Mouse (Mus musculus) lung, postnatal 25 days (tissue): ENCODE data around the gene A730061H03Rik.

Source experiments
- DNase-seq: peaks from one replicate; pipeline ENCODE4 v3.0.0; 2022; ENCODE audit warnings: low spot score

The A730061H03Rik gene

GRCm38 (mm10) chr14:55560202-55561073 is at the start of gene A730061H03Rik:
Gene A730061H03Rik (minus strand): TSS chr14:55560406.
- peak; percentile 99 for DNase-seq

- no peak for DNase-seq
Measured at GRCm38 (mm10) chr14:55608339-55608738, 48.1 kb upstream of the A730061H03Rik start.

DNA sequence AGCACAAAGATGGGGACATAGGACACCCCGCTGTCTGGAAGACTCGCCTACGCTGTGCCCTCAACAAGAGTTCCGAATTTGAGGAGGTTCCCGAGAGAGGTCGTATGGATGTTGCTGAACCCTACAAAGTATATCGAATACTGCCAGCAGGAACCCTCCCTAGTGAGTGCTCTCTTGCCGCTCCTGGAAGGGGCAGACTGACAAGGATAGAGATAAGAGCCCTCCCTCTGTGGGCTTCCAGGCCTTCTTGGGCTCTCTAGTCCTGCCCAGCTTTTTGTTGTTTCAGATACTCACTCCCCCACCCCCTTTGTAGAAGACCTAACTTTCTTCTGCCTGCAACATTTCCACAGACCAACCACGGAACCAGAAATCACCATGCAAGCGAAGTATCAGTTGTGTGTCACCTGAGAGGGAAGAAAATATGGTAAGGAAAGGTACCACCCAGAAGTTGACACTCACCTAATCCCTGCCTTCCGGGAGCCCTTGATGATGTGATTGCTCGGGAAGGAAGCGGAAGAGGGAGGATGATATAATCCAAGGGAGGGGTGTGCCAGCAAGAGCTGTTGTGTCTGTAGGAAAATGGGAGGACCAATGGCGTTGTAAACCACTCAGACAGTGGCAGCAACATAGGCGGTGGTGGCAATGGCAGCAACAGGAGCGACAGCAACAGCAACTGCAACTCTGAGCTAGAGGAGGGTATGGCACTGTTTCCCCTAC is 45.7 kb upstream of the A730061H03Rik start:
- DNase-seq = no peak

DNA sequence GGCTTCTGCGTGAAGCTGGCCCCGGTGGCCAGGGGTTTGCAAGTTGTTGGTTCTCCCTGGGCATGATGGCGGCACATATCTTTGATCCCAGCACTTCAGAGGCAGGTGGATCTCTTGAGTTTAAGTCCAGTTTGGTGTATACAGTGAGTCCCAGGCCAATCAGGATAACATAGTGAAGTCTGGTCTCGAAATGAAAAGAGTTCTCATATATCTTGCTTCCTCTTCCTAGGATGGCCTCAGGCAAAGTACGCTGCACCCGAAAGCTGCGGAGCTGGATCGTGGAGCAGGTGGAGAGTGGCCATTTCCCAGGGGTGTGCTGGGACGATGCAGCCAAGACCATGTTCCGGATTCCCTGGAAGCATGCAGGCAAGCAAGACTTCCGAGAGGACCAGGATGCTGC is 44.6 kb upstream of the A730061H03Rik start:
- DNase-seq = no peak

DNA sequence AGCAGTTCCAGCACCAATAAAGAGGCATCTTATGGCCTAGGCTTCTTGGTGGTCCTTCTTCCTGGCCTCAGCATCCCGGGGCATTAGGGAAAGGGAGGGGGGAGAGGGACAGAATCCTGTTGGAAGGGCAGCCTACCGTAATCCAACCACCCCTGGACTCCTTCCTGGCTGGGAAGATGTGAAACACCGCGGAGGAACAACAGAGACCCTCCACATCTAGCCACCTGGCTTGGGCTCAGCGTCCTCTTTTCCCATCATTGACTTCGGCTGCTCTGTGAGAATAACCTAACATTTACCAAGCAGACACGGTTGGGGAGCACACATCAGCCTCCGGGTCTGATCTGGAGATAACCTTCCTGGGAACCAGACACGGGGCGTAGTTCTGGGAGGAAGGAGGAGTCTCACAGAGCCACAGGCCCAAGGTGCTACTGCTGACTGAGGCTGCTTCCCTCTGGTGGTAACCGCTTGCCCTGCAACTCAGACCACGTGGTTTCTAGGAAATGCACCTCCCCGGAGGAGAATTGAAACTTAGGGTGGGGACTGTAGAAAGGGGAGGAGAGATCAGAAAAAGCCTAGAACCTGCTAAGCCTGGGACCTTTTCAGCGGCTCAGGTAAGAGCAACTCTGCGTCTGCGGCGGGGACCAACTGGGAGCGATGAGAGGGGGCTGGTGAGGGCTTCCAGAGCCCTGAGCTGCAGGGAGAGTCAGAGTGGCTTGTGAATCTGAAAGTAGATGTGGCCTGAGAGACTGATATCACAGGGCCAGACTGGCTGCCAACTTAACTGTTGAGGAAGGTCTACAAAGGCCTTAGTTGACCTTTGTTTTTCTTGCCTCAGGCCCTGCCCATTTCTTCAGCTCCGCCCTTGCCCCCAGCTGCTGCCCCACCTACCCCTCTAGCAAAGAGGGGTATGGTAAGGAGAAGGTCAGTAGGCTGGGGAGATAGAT is 43.7 kb upstream of the A730061H03Rik start:
- peak; percentile 97 for DNase-seq

GRCm38 (mm10) chr14:55603271-55603632 is 43.0 kb upstream of the A730061H03Rik start, which contains the start of gene Irf9:
Gene Irf9 (plus strand): TSS chr14:55603571.
- DNase-seq = no peak

DNA sequence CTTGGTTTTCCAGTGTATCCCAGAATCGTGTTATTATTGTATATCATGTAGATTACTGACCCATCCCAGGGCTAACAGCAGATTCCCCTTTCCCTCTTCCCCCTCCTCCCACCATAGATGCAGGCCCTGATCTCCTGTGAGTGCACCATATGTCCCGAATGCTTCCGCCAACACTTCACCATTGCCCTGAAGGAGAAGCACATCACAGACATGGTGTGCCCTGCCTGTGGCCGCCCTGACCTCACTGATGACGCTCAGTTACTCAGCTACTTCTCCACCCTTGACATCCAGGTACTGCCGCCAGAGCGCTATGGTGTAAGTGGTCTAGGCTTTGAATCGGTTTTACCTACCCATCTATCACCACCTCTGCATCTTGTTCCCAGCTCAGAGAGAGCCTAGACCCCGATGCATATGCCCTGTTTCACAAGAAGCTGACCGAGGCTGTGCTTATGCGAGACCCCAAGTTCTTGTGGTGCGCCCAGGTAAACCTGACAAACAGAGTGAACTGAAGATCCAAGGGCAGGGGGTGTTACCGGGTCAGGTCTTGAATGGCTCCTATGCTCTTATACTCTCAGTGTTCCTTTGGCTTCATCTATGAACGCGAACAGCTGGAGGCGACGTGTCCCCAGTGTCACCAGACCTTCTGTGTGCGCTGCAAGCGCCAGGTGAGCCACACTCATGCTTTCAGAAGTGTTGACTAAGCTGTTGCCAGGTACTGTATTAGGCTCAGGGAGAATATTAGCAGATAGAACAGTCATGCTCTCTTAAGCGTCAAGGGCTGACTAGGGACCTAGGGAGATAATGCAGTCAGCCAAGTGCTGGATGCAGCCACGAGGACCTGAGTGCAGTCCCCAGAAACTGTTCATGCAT is 38.5 kb upstream of the A730061H03Rik start:
- no peak for DNase-seq

GRCm38 (mm10) chr14:55596036-55596690 is 36.0 kb upstream of the A730061H03Rik start:
- DNase-seq = no peak

- DNase-seq = no peak
Measured at GRCm38 (mm10) chr14:55592226-55592625, 32.0 kb upstream of the A730061H03Rik start.

- peak; percentile 99 for DNase-seq
Measured at GRCm38 (mm10) chr14:55591331-55591891, 31.2 kb upstream of the A730061H03Rik start, which contains the start of gene Rnf31. Gene Rnf31 (plus strand): TSS chr14:55591708.

- DNase-seq = peak; percentile 98
Measured at GRCm38 (mm10) chr14:55590748-55591330, 30.6 kb upstream of the A730061H03Rik start, which contains the start of gene Psme2. Gene Psme2 (minus strand): TSS chr14:55591113.

GRCm38 (mm10) chr14:55589771-55590448 is 29.7 kb upstream of the A730061H03Rik start:
- DNase-seq = no peak

DNA sequence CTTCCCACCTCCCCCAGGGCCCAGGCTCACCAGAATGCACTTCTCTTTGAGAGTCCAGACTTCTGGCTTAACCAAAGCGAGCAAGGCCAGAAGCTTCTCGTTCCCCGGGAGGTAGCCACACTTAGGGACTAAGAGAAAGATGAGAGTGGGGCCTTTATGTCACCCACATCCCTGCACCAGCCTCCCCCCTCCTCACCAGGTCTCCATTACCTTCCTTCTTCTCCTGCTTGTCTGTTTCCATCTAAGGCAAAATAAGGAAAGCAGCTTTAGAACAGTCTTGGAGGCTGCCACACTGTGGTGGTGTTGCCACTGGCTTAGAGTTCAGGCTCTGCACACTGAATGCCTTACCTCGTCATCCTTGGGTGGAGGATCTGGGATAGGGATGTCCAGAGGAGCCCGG is 29.1 kb upstream of the A730061H03Rik start:
- no peak for DNase-seq

GRCm38 (mm10) chr14:55586149-55586548 is 25.9 kb upstream of the A730061H03Rik start:
- no peak for DNase-seq

GRCm38 (mm10) chr14:55585566-55585960 is 25.4 kb upstream of the A730061H03Rik start:
- no peak for DNase-seq

GRCm38 (mm10) chr14:55584702-55585565 is 24.7 kb upstream of the A730061H03Rik start, which contains the start of gene Emc9:
Gene Emc9 (minus strand): TSS chr14:55585302.
- DNase-seq = peak; percentile 87

DNA sequence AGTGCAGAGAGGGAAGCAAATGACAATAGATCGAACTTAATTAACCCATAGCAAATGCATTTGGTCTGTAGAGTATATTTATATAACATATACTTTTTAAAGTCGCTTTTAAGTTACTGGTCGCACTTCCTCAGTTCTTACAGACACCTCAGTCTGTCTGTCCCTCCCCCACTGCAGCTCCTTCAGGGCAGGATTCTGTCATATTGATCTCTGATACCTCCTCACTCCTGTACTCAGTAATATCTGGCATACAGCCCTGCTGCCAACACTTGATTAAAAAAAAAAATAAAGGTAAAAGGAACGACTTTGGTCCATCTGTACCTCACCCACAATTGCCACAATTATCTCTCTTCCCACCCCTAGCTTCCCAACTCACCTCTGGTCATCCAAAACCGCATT is 24.1 kb upstream of the A730061H03Rik start:
- no peak for DNase-seq
